Mouse (Mus musculus): ENCODE results near the gene Sfswap.
"Not testable (repeated sequence)": the region's sequence is repeated elsewhere in the genome, so short reads cannot be mapped to it uniquely, and the experiment has no call there.

Gene Sfswap

GRCm38 (mm10) chr5:129586016-129586415 is 85.0 kb downstream of the Sfswap start:
- peak; percentile 27 for DNase-seq (ENCODE audit: low read depth, low spot score)

- DNase-seq (ENCODE audit: low read depth, low spot score) = no peak
Observed at GRCm38 (mm10) chr5:129586471-129586870, 85.5 kb downstream of the Sfswap start.

GRCm38 (mm10) chr5:129590915-129591314 is 89.9 kb downstream of the Sfswap start:
- DNase-seq (ENCODE audit: low read depth, low spot score) = no peak

- peak; percentile 40 for DNase-seq (ENCODE audit: low read depth, low spot score)
Observed at GRCm38 (mm10) chr5:129594116-129595114, 93.4 kb downstream of the Sfswap start.

GRCm38 (mm10) chr5:129602071-129602487 is 101.1 kb downstream of the Sfswap start:
- no peak for DNase-seq (ENCODE audit: low read depth, low spot score)

GRCm38 (mm10) chr5:129607476-129607875 is 106.5 kb downstream of the Sfswap start:
- no peak for DNase-seq (ENCODE audit: low read depth, low spot score)

- DNase-seq (ENCODE audit: low read depth, low spot score) = no peak
Observed at GRCm38 (mm10) chr5:129611060-129611459, 110.0 kb downstream of the Sfswap start.

GRCm38 (mm10) chr5:129620600-129620999 is 119.6 kb downstream of the Sfswap start:
- not testable (repeated sequence) for DNase-seq (ENCODE audit: low read depth, low spot score)

Data from c-Kit-negative CD71-positive TER-119-positive erythroid progenitor cells, embryonic 14.5 days (primary cell).